Mouse (Mus musculus) stomach, embryonic 14.5 days (tissue): Measurements from ENCODE around the gene Cbll1. TPM values are rescaled to one million over a fixed set of nuclear protein-coding genes. Genes with fewer than 3 reads are reported as not detected.
"Not testable (repeated sequence)": the region's sequence is repeated elsewhere in the genome, so short reads cannot be mapped to it uniquely, and the experiment has no call there.

Source experiments
- ATAC-seq: fragments of 200-750 bp; cut with Nextera tagmentation; 2 replicates; pipeline ENCODE4 v1.8.0; 2017; ENCODE audit warnings: low read depth, moderate TSS enrichment; ENCODE audit not compliant: insufficient number of reproducible peaks, insufficient read depth, low FRiP score
- H3K27ac ChIP-seq: fragments of 300-500 bp; sonication (generic); 2 replicates; pipeline ENCODE4 v1.5.1; 2014; ENCODE audit warnings: mild to moderate bottlenecking, low read length, moderate library complexity, mixed read lengths
- H3K27me3 ChIP-seq: fragments of 300-500 bp; sonication (generic); 2 replicates; pipeline ENCODE4 v1.6.1; 2014; ENCODE audit warnings: low read length, control low read depth, mixed read lengths; ENCODE audit not compliant: control insufficient read depth, insufficient read depth
- H3K36me3 ChIP-seq: fragments of 300-500 bp; sonication (generic); 2 replicates; pipeline ENCODE4 v1.6.1; 2014; ENCODE audit warnings: mild to moderate bottlenecking, control low read depth, low read length, moderate library complexity, mixed read lengths; ENCODE audit not compliant: control insufficient read depth, insufficient read depth
- H3K4me1 ChIP-seq: fragments of 300-500 bp; sonication (generic); 2 replicates; pipeline ENCODE4 v1.6.1; 2014; ENCODE audit warnings: low read length, control low read depth, mixed read lengths; ENCODE audit not compliant: control insufficient read depth, insufficient read depth
- H3K4me2 ChIP-seq: fragments of 300-500 bp; sonication (generic); replicated peaks from 2 replicates; pipeline ENCODE4 v1.6.1; 2014; ENCODE audit warnings: low read depth, low read length, control low read depth
- H3K4me3 ChIP-seq: fragments of 300-500 bp; sonication (generic); 2 replicates; pipeline ENCODE4 v1.5.1; 2014; ENCODE audit warnings: low read depth, low read length, control low read depth
- H3K9ac ChIP-seq: fragments of 300-500 bp; sonication (generic); replicated peaks from 2 replicates; pipeline ENCODE4 v1.6.1; 2014; ENCODE audit warnings: low read depth, mild to moderate bottlenecking, control low read depth, low read length, moderate library complexity, mixed read lengths
- H3K9me3 ChIP-seq: fragments of 300-500 bp; sonication (generic); 2 replicates; pipeline ENCODE4 v1.6.1; 2016; ENCODE audit warnings: low read depth, low read length, control low read depth; ENCODE audit not compliant: control insufficient read depth
- WGBS: fragments of 180-500 bp; shearing (Covaris S2); extraction: QIAGEN DNeasy Blood & Tissue Kit; methylation state at CpG from one replicate; pipeline ENCODE4 v1.1.7; 2014; 5-methylcytosine and 5-hydroxymethylcytosine counted together
- polyA plus RNA-seq: library from polyadenylated mRNA; unstranded; fragments of >200 nt; fragmentation: Nextera tagmentation; extraction: Ambion mirVana; gene quantifications from 2 replicates; pipeline ENCODE4 v1.2.1, GENCODE M21; 2014

Gene Cbll1
- polyA plus RNA-seq, 1 experiment from 2014 or later = 22.1 TPM

DNA sequence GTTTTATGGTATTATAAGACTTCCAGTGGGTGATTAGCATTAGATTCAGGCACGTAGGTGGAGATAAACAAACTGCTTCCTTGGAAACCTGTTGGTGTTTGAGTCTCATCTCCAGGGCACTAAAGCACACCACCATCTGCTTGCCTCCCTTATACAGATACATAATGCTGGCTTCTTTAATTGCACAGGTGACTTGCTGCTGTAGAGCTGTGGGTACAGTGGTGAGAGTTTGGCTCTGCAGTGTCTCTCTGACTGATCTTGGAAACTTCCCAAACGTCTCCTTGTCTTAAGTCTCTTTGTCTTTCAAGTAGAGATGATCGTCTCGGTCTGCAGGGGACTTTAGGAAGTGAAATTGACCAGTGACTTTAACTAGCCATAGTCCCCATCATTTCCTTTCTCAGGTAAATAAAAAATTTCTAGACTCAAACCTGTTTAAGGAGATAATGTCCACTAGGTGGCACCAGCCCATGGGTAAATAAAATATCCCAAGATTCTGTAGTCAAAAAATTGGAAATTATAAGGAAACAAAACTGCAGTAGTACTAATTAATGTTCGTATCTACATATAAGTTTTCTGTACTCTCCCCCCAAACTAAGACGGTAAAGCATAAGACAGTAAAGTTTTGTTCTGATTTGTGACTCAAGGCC is 8.4 kb upstream of the Cbll1 start:
- H3K36me3 ChIP-seq = no peaks in the 10 kb centered on the region
- no peak overlapping the region for H3K4me3 ChIP-seq
- no peak overlapping the region for H3K4me2 ChIP-seq
- 41% methylated on average over 6 of the region's 6 CpGs for WGBS
- no peaks in the 10 kb centered on the region for H3K9me3 ChIP-seq
- no peak overlapping the region for H3K9ac ChIP-seq
- no peak for ATAC-seq
- H3K27me3 ChIP-seq = no peaks in the 10 kb centered on the region
- H3K4me1 ChIP-seq = no peaks in the 10 kb centered on the region
- no peak overlapping the region for H3K27ac ChIP-seq

DNA sequence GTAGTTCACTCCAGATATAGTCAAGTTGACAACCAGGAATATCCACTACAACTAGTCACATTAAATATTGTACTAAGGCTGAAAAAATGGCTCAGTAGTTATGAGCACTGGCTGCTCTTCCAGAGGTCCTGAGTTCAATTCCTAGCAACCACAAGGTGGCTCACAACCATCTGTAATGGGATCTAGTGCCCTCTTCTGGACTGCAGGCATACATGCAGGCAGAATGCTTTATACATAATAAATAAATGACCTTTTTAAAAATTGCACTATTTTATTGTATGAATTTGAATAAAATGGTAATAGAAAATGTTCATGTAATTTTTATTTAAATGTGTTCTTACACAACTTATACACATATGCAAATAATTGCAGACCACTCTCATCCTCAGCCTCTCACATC is 3.8 kb upstream of the Cbll1 start:
- Histone ChIP-seq H3K4me3 (no peak overlapping the region), H3K4me1 (peaks cover 4% of the 10 kb centered on the region; the same call in 1 of the 2 replicates), H3K4me2 (no peak overlapping the region), H3K36me3 (no peaks in the 10 kb centered on the region), H3K27ac (no peak overlapping the region), H3K27me3 (no peaks in the 10 kb centered on the region), H3K9ac (no peak overlapping the region), H3K9me3 (no peaks in the 10 kb centered on the region)
- ATAC-seq = no peak

DNA sequence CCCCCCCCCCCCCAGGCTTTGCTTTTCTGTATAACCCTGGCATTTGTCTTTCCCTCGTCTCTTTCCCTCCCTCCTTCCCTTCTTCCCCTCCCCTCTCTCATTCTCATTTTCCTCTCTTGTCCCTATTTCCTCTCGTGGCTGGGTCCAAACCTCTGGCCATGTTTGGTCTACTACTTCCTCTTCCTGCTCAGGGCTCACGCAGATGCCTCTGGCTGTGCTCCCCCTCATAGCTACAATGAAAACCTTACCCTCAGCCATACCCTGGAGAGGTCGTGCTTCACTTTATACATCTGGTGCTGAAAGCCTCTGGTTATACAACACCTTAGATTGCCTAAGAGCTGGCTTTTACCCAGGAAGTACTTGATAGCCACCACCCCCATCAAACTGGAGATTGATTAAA is 1.9 kb upstream of the Cbll1 start:
- Histone ChIP-seq H3K4me3 (no peak overlapping the region), H3K36me3 (no peaks in the 10 kb centered on the region; the same call in 1 of the 2 replicates), H3K9me3 (no peaks in the 10 kb centered on the region), H3K4me2 (no peak overlapping the region), H3K9ac (no peak overlapping the region), H3K27me3 (no peaks in the 10 kb centered on the region), H3K4me1 (peaks cover 9% of the 10 kb centered on the region; the same call in 1 of the 2 replicates), H3K27ac (no peak overlapping the region)
- 57% methylated on average over 4 of the region's 4 CpGs for WGBS
- no peak for ATAC-seq

DNA sequence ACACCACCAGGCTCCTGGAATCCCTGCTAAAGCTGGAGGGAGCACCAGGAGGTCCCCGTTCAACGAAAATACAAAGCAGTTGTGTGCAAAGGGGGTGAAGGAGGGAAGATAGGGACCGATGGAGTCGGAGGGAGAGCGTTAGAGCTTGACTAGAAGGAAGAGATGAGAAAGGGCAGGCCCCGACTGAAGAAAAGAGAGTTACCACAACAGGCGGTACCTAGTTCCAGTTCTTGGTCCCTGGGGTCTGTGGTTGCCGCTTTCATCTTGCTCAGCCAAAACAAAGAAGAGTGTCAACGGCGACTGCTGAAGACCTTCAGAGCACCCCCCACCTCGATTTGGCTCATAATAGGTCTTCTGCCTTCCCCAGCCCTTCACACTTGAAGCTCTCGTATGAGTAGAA is 780 bp upstream of the Cbll1 start:
- WGBS = 5% methylated on average over 12 of the region's 12 CpGs
- peak overlapping the region; percentile 78 for H3K9ac ChIP-seq

DNA sequence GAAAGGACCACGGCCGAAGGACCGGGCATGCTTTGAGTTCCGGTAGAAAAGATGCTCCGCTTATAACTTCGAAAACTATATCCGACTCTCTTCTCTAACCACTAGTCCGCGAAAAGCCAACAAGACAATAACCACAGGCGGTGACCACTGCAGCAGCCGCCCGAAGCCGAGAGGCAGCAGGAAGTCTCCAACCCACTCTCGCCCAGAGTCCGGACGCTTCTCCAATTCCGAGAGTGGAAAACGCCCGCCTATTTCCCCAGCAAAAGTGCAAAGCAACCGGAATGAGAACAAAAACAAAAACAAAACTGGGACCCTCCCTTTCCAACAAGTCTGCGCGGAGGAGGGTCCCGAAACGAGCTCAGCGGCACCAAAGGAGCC is 491 bp downstream of the Cbll1 start:
- H3K9ac ChIP-seq = peak overlapping the region; percentile 78
- ATAC-seq = no peak
- H3K27me3 ChIP-seq = no peaks in the 10 kb centered on the region

More for the DNA sequence above, 780 bp upstream of the Cbll1 start:
- peaks cover 9% of the 10 kb centered on the region; the same call in 1 of the 2 replicates for H3K4me1 ChIP-seq
- H3K36me3 ChIP-seq = no peaks in the 10 kb centered on the region; the same call in 1 of the 2 replicates
- H3K4me3 ChIP-seq = peak overlapping the region; percentile 91
- H3K27me3 ChIP-seq = no peaks in the 10 kb centered on the region
- H3K4me2 ChIP-seq = peak overlapping the region; percentile 65
- no peak for ATAC-seq
- H3K27ac ChIP-seq = peak overlapping the region; percentile 70; the same call in 1 of the 2 replicates
- no peaks in the 10 kb centered on the region for H3K9me3 ChIP-seq

DNA sequence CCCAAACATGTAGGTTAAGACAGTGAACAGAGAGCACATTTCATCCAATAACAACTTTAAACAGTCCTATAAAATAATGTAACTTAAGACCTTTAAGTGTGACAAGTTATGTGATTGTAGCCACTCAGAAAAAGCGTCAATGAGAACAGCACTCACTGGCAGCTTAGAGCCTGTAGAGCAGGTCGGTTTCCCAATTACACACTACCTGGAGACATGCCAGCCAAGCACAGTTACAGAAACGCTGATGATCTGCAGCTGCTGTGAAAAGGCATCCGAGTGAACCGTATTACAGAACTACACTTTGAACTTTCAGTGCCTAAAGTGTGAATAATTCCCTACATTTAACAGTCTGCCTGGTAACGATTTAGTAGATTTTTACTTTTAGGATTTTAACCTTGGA is 13.0 kb downstream of the Cbll1 start:
- Histone ChIP-seq H3K36me3 (peaks cover 40% of the 10 kb centered on the region), H3K9me3 (no peaks in the 10 kb centered on the region), H3K4me2 (no peak overlapping the region), H3K9ac (no peak overlapping the region), H3K4me1 (no peaks in the 10 kb centered on the region), H3K4me3 (no peak overlapping the region), H3K27me3 (no peaks in the 10 kb centered on the region), H3K27ac (no peak overlapping the region)
- WGBS = 50% methylated on average over 6 of the region's 6 CpGs
- no peak for ATAC-seq

More for the DNA sequence above, 491 bp downstream of the Cbll1 start:
- Histone ChIP-seq H3K4me2 (peak overlapping the region; percentile 70), H3K27ac (peak overlapping the region; percentile 70; the same call in 1 of the 2 replicates), H3K36me3 (peaks cover 6% of the 10 kb centered on the region; the same call in 1 of the 2 replicates), H3K4me3 (peak overlapping the region; percentile 91), H3K9me3 (no peaks in the 10 kb centered on the region), H3K4me1 (peaks cover 9% of the 10 kb centered on the region; the same call in 1 of the 2 replicates)
- under 1% methylated on average over 25 of the region's 25 CpGs for WGBS

DNA sequence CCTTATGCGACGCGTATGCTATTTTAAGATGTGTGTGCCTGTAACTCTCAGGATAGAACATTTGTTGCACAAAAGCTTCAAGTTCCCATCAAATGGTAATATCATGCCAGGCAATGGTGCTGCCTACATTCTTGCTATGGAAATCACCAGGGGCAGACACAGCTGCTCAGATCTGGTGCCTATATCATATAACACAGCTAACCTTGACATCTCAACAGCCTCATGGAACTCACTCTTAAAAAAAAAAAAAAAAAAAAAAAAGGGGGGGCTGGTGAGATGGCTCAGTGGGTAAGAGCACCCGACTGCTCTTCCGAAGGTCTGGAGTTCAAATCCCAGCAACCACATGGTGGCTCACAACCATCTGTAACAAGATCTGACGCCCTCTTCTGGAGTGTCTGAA is 21.2 kb downstream of the Cbll1 start:
- not testable (repeated sequence) for H3K9me3 ChIP-seq, H3K4me1 ChIP-seq, H3K36me3 ChIP-seq, H3K9ac ChIP-seq, H3K4me3 ChIP-seq, ATAC-seq, H3K27ac ChIP-seq, H3K4me2 ChIP-seq, H3K27me3 ChIP-seq
- 91% methylated on average over 4 of the region's 6 CpGs for WGBS

DNA sequence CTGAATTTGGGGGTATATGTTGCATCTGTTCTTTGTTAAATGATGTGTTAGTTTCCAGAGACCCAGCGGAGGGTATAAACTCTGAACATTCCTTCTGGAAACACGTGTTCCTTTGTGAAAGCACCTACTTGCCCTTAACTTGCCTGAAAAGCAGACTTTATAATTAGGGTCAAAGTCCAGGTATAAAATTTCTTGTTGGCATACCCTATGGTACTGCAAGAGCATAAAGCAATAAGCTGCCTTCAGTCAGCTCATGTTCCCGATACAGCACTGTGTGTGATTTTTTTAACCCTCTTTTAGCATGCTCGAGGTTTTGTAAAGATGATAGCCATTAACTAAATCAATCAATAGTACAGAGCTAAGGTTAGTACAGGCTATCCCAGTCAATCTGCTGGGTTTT is 36.8 kb downstream of the Cbll1 start:
- Histone ChIP-seq H3K27ac (no peak overlapping the region), H3K9ac (no peak overlapping the region), H3K9me3 (no peaks in the 10 kb centered on the region), H3K36me3 (no peaks in the 10 kb centered on the region), H3K4me2 (no peak overlapping the region), H3K4me3 (no peak overlapping the region), H3K27me3 (no peaks in the 10 kb centered on the region), H3K4me1 (no peaks in the 10 kb centered on the region)
- 72% methylated on average over 4 of the region's 4 CpGs for WGBS
- no peak for ATAC-seq

DNA sequence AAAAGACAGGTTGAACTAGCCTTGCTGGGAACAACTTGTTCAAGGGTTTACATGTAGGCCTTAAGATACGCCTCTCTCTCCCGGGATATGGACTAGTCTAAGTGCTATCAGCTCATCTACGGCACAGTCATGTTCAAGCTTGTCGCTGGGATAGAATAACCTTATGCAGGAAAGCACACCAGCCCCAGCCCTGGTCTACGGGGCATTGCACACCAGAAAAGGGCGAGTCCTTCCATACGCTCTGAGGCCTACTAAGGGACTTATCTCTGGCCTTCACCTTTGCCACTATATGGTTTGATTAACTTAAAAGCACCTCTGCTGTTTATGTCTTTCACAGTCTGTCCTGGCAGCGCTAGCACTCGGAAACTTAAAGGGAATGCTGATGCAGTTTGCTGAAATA is 38.0 kb downstream of the Cbll1 start:
- Histone ChIP-seq H3K9me3 (no peaks in the 10 kb centered on the region), H3K9ac (no peak overlapping the region), H3K4me1 (no peaks in the 10 kb centered on the region), H3K27me3 (no peaks in the 10 kb centered on the region), H3K4me3 (no peak overlapping the region), H3K36me3 (no peaks in the 10 kb centered on the region), H3K27ac (no peak overlapping the region), H3K4me2 (no peak overlapping the region)
- ATAC-seq = no peak
- 86% methylated on average over 9 of the region's 9 CpGs for WGBS
